Mouse (Mus musculus): ENCODE measurements at regions not wholly inside any gene's neighbourhood (a gene's known extent, or its start where the extent isn't known, plus 50 kb on each side); places are given as distances from the start of the nearest gene placed in this dataset.

DNA sequence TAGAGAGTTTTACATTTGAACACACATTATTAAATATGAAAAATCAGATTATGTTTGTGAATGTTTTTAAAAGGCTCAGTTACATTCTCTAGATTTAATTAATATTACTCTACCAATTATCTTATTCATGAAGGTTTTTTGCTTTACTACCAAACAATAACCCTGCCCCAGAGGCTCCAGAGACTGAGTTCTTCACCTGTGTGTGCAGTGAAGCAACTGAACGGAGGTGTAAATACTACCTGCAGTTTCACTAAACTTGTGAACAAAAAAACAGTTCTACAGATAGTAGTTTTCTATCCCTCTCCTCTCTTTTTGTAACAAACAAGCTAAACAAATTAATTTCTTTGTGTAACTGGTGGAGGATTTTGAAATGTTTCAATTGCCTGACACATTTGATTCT is 231.1 kb upstream of the Plscr5 start:
- H3K27me3 ChIP-seq (replicated peaks; ENCODE audit: control insufficient read depth, insufficient read depth, low read length): no peaks in the 10 kb centered on the region
- 76% methylated on average over 1 of the region's 1 CpGs for WGBS
- no peaks in the 10 kb centered on the region for H3K4me1 ChIP-seq (ENCODE audit: control insufficient read depth, insufficient read depth, low read length)
- H3K4me2 ChIP-seq (ENCODE audit: low read length): no peak overlapping the region
- H3K27ac ChIP-seq (ENCODE audit: low read depth, low read length): no peak overlapping the region
- ATAC-seq: no peak
- no peak overlapping the region for H3K9ac ChIP-seq (ENCODE audit: low read length)
- no peaks in the 10 kb centered on the region for H3K9me3 ChIP-seq (replicated peaks; ENCODE audit: control insufficient read depth, low read length)
- no peak overlapping the region for H3K4me3 ChIP-seq (ENCODE audit: low read depth, low read length)
- H3K36me3 ChIP-seq (ENCODE audit: control insufficient read depth, insufficient read depth, low read length): no peaks in the 10 kb centered on the region
- DNase-seq (ENCODE audit: low spot score): no peak

DNA sequence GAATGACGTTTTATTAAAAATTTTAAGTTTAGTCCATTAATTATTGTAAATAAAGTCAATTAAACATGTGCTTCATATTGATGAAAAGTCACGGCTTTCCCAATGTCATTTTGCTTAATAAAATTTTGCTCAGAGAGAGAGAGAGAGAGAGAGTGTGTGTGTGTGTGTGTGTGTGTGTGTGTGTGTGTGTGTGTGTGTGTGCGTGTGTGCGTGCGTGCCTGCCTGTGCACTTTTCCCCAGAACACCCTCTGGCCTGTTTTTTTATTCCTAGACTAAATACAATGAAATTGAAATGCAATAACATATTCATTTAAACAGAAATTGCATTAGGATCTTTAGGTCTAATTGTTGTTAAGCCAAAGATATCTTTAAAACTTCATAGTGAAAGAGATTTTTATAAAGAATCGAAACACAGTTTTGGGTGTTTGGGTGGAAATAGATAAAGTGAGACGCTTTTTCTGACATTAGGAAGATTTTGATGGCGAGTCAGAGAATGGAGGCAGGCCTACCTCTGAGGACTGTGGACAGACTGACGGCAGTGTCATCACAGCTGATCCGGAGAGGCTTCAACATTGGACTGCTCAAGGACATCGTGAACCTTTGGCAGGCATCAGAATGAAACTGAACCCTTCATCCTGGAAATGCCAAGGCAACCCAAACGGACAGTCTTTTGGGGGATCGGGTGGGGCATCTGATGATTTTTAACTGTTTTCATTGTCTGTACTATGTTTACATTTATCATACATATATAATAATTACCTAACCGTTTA is 232.0 kb upstream of the Plscr5 start:
- Histone ChIP-seq H3K9ac (ENCODE audit: low read length) (no peak overlapping the region), H3K4me3 (ENCODE audit: low read depth, low read length) (no peak overlapping the region), H3K27me3 (replicated peaks; ENCODE audit: control insufficient read depth, insufficient read depth, low read length) (no peaks in the 10 kb centered on the region), H3K36me3 (ENCODE audit: control insufficient read depth, insufficient read depth, low read length) (no peaks in the 10 kb centered on the region), H3K4me2 (ENCODE audit: low read length) (no peak overlapping the region), H3K4me1 (ENCODE audit: control insufficient read depth, insufficient read depth, low read length) (no peaks in the 10 kb centered on the region), H3K9me3 (replicated peaks; ENCODE audit: control insufficient read depth, low read length) (no peaks in the 10 kb centered on the region), H3K27ac (ENCODE audit: low read depth, low read length) (no peak overlapping the region)
- 87% methylated on average over 14 of the region's 14 CpGs for WGBS
- no peak for ATAC-seq
- no peak for DNase-seq (ENCODE audit: low spot score)

DNA sequence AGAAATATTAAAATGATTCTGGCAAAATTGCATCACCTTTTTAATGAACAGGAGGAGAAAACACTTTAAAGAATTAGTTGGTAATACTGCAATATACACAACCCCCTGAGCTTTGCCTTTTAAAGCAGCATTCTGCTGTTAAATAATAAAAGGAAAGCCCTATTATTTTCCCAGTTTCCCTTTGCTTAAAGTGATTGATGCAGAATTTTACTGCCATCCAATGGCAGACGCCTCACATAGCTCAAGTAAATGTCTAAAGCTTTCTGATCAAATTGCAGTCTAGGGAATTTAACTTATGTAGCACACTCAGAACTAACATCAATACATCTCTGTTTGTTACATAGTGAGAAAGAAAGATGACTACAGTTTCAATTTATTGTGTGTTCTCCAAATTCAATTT is 233.1 kb upstream of the Plscr5 start:
- 18% methylated on average over 1 of the region's 1 CpGs for whole genome bisulfite sequencing

DNA sequence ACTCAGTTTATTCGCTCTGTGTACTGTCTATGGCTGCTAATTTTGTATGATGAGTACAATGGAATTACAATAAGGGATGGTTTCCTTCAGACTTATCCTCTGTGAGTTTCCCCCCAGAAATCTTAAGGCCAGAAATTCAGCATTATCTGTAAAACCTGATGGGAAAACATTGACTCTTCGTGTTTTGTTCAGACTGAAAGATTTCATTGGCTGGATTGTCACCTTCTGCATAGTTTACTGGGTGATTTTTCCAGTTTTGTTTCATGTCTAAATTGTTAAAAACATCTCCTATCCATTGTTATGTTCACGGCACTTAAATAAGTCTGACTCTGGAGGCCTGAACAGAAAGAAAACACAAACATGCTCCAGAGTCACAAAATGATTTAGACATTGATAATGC is 233.7 kb upstream of the Plscr5 start:
- DNase-seq (ENCODE audit: low spot score) (no peak), ATAC-seq (no peak)
- Histone ChIP-seq H3K4me3 (ENCODE audit: low read depth, low read length) (no peak overlapping the region), H3K27me3 (replicated peaks; ENCODE audit: control insufficient read depth, insufficient read depth, low read length) (no peaks in the 10 kb centered on the region), H3K4me1 (ENCODE audit: control insufficient read depth, insufficient read depth, low read length) (no peaks in the 10 kb centered on the region), H3K27ac (ENCODE audit: low read depth, low read length) (no peak overlapping the region), H3K9ac (ENCODE audit: low read length) (no peak overlapping the region), H3K36me3 (ENCODE audit: control insufficient read depth, insufficient read depth, low read length) (no peaks in the 10 kb centered on the region), H3K4me2 (ENCODE audit: low read length) (no peak overlapping the region), H3K9me3 (replicated peaks; ENCODE audit: control insufficient read depth, low read length) (no peaks in the 10 kb centered on the region)
- 62% methylated on average over 3 of the region's 3 CpGs for WGBS

More for the DNA sequence above, 233.1 kb upstream of the Plscr5 start:
- peak; percentile 83 for DNase-seq (ENCODE audit: low spot score)
- H3K4me2 ChIP-seq (ENCODE audit: low read length): no peak overlapping the region
- H3K9me3 ChIP-seq (replicated peaks; ENCODE audit: control insufficient read depth, low read length): no peaks in the 10 kb centered on the region
- ATAC-seq: peak; percentile 58; the same call in 1 of the 2 replicates
- H3K27ac ChIP-seq (ENCODE audit: low read depth, low read length): no peak overlapping the region
- H3K4me1 ChIP-seq (ENCODE audit: control insufficient read depth, insufficient read depth, low read length): no peaks in the 10 kb centered on the region
- H3K36me3 ChIP-seq (ENCODE audit: control insufficient read depth, insufficient read depth, low read length): no peaks in the 10 kb centered on the region
- no peak overlapping the region for H3K4me3 ChIP-seq (ENCODE audit: low read depth, low read length)
- H3K9ac ChIP-seq (ENCODE audit: low read length): no peak overlapping the region
- H3K27me3 ChIP-seq (replicated peaks; ENCODE audit: control insufficient read depth, insufficient read depth, low read length): no peaks in the 10 kb centered on the region

DNA sequence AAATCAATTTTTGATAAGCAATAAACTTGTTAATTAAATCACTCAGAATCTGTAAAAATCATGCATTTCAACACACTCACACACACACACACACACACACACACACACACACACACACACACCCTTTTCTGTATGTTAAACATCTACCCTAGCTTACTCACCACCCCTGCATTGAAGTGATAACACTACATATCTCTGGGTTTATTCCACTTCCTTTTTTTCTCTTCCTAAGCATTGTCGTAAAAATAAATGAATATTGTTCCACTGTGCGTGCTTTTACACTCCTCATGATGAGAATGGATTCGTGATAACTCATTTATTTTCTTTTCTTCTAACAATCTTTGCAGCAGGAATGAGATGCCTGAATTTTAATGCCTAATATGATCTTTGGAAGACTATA is 234.3 kb upstream of the Plscr5 start:
- no peaks in the 10 kb centered on the region for H3K9me3 ChIP-seq (replicated peaks; ENCODE audit: control insufficient read depth, low read length)
- no peaks in the 10 kb centered on the region for H3K36me3 ChIP-seq (ENCODE audit: control insufficient read depth, insufficient read depth, low read length)
- ATAC-seq (no peak), DNase-seq (ENCODE audit: low spot score) (no peak)
- no peak overlapping the region for H3K9ac ChIP-seq (ENCODE audit: low read length)
- H3K4me2 ChIP-seq (ENCODE audit: low read length): no peak overlapping the region
- 85% methylated on average over 3 of the region's 3 CpGs for WGBS
- H3K4me1 ChIP-seq (ENCODE audit: control insufficient read depth, insufficient read depth, low read length): no peaks in the 10 kb centered on the region
- no peaks in the 10 kb centered on the region for H3K27me3 ChIP-seq (replicated peaks; ENCODE audit: control insufficient read depth, insufficient read depth, low read length)
- no peak overlapping the region for H3K27ac ChIP-seq (ENCODE audit: low read depth, low read length)
- no peak overlapping the region for H3K4me3 ChIP-seq (ENCODE audit: low read depth, low read length)

DNA sequence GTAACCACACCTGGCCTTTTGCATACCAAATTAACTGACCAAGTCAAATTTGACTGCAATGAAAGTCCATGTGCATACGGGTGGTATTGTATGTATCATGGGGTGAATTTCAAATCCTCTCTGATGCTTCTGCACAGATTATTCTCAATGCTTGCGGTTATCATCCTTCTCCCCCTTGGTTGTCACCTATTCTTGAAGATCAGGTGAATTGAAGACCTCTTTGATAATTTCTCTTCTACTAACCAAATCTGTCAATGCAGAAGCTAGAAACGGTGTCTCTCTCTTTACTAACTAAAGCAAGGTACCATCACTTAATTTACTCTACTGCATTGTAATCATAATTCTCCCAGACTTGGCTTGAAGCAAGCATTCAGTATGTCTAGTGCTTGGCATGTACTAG is 235.7 kb upstream of the Plscr5 start:
- no peaks in the 10 kb centered on the region for H3K4me1 ChIP-seq (ENCODE audit: control insufficient read depth, insufficient read depth, low read length)
- H3K27me3 ChIP-seq (replicated peaks; ENCODE audit: control insufficient read depth, insufficient read depth, low read length): no peaks in the 10 kb centered on the region
- H3K4me2 ChIP-seq (ENCODE audit: low read length): no peak overlapping the region
- no peak overlapping the region for H3K9ac ChIP-seq (ENCODE audit: low read length)
- ATAC-seq: no peak
- no peak overlapping the region for H3K27ac ChIP-seq (ENCODE audit: low read depth, low read length)
- no peak for DNase-seq (ENCODE audit: low spot score)
- no peaks in the 10 kb centered on the region for H3K36me3 ChIP-seq (ENCODE audit: control insufficient read depth, insufficient read depth, low read length)
- H3K9me3 ChIP-seq (replicated peaks; ENCODE audit: control insufficient read depth, low read length): no peaks in the 10 kb centered on the region
- no peak overlapping the region for H3K4me3 ChIP-seq (ENCODE audit: low read depth, low read length)
- WGBS: 92% methylated on average over 3 of the region's 3 CpGs

DNA sequence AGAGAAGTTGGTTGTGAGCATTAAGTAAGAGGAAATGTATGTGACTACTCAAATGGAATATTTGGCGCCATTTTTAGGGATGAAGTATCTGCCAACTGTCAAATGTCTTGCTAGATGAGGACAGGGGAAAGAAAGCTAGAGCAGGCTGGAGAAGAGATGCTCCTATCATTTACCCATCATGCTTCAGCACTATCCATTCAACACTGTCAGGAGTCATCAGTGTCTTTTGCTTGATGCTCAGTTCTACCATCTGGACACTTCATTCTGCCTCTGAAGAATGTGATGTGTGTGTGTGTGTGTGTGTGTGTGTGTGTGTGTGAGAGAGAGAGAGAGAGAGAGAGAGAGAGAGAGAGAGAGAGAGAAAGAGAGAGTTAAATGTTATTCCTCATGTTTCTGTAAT is 244.0 kb upstream of the Plscr5 start:
- no peak overlapping the region for H3K27ac ChIP-seq (ENCODE audit: low read depth, low read length)
- no peak overlapping the region for H3K9ac ChIP-seq (ENCODE audit: low read length)
- WGBS: 90% methylated on average over 1 of the region's 1 CpGs
- no peaks in the 10 kb centered on the region for H3K36me3 ChIP-seq (ENCODE audit: control insufficient read depth, insufficient read depth, low read length)
- no peak for ATAC-seq
- H3K4me1 ChIP-seq (ENCODE audit: control insufficient read depth, insufficient read depth, low read length): no peaks in the 10 kb centered on the region
- no peak overlapping the region for H3K4me3 ChIP-seq (ENCODE audit: low read depth, low read length)
- no peaks in the 10 kb centered on the region for H3K9me3 ChIP-seq (replicated peaks; ENCODE audit: control insufficient read depth, low read length)
- no peaks in the 10 kb centered on the region for H3K27me3 ChIP-seq (replicated peaks; ENCODE audit: control insufficient read depth, insufficient read depth, low read length)
- DNase-seq (ENCODE audit: low spot score): no peak
- no peak overlapping the region for H3K4me2 ChIP-seq (ENCODE audit: low read length)

DNA sequence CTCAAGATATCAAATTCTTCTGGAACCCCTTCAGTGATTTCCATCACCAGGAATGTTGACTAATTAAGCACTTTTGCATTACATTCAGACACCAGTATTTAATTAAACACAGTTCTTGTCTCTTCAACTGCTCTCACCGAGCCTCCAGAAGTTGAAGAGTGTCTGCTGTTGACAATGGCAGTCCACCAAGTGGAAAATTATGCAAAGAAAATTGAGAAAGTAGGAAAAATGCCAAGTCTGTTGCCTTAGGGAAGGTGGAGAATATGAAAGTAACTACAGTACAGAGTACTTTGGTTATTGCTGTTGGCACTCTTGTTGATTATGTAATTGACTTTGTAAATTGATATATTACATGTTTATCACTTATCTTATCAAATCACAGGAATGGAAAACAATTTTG is 250.7 kb upstream of the Plscr5 start:
- 13% methylated on average over 1 of the region's 1 CpGs for WGBS
- peak; percentile 42 for DNase-seq (ENCODE audit: low spot score)
- H3K9me3 ChIP-seq (replicated peaks; ENCODE audit: control insufficient read depth, low read length): no peaks in the 10 kb centered on the region
- no peak overlapping the region for H3K4me3 ChIP-seq (ENCODE audit: low read depth, low read length)
- no peak overlapping the region for H3K9ac ChIP-seq (ENCODE audit: low read length)
- H3K4me2 ChIP-seq (ENCODE audit: low read length): no peak overlapping the region
- no peak for ATAC-seq
- no peak overlapping the region for H3K27ac ChIP-seq (ENCODE audit: low read depth, low read length)
- H3K36me3 ChIP-seq (ENCODE audit: control insufficient read depth, insufficient read depth, low read length): no peaks in the 10 kb centered on the region
- no peaks in the 10 kb centered on the region for H3K4me1 ChIP-seq (ENCODE audit: control insufficient read depth, insufficient read depth, low read length)
- H3K27me3 ChIP-seq (replicated peaks; ENCODE audit: control insufficient read depth, insufficient read depth, low read length): no peaks in the 10 kb centered on the region

DNA sequence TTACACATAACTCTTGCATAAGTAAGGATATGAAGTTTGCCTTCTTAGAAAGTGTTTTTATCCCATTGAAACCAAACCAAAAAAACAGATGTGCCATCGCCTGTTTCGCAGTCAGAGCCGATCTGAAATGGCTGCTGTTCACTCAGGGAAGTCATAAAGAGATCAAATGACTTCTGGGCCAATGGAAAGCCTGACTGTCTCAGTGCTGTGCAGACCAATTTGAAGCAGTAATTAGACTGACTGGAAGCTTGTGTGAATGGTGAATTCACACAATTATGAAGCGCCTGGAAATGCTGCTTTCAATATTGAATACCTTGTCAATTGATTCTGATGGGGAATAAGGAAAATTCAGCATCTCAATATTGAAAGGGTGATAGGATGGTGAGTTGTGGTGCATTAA is 254.0 kb upstream of the Plscr5 start:
- peak; percentile 23 for DNase-seq (ENCODE audit: low spot score)
- no peak for ATAC-seq
- no peak overlapping the region for H3K4me2 ChIP-seq (ENCODE audit: low read length)
- no peaks in the 10 kb centered on the region for H3K9me3 ChIP-seq (replicated peaks; ENCODE audit: control insufficient read depth, low read length)
- H3K4me3 ChIP-seq (ENCODE audit: low read depth, low read length): no peak overlapping the region
- H3K4me1 ChIP-seq (ENCODE audit: control insufficient read depth, insufficient read depth, low read length): no peaks in the 10 kb centered on the region
- H3K36me3 ChIP-seq (ENCODE audit: control insufficient read depth, insufficient read depth, low read length): no peaks in the 10 kb centered on the region
- no peak overlapping the region for H3K27ac ChIP-seq (ENCODE audit: low read depth, low read length)
- WGBS: 36% methylated on average over 4 of the region's 4 CpGs
- H3K9ac ChIP-seq (ENCODE audit: low read length): no peak overlapping the region
- no peaks in the 10 kb centered on the region for H3K27me3 ChIP-seq (replicated peaks; ENCODE audit: control insufficient read depth, insufficient read depth, low read length)

All from forebrain, embryonic 14.5 days (tissue).